Mouse (Mus musculus) stomach, adult 2 months (tissue): ENCODE measurements around the gene Sub1. TPM values are rescaled to one million over a fixed set of nuclear protein-coding genes. Genes with fewer than 3 reads are reported as not detected.

Experiments used
- polyA plus RNA-seq: library from polyadenylated mRNA; depleted of rRNA; stranded (reverse); fragments of >200 nt; gene quantifications from 2 replicates; pipeline ENCODE4 v1.2.3, GENCODE M21; 2012; rRNA removed

Gene Sub1
- polyA plus RNA-seq: 0.16 and 0.24 TPM in 2 replicates

GRCm38 (mm10) chr15:11996883-11997282, at the start of gene Sub1:
Sub1 (minus strand) TSS chr15:11996983.

Other genes starting within 250 kb of the Sub1 start
- gene Npr3, start 89.7 kb downstream of the Sub1 start, polyA plus RNA-seq: 0.19 and 0.45 TPM in 2 replicates
- 45.3 and 66.4 TPM in 2 replicates for gene Zfr, start 120.8 kb upstream of the Sub1 start, polyA plus RNA-seq
- 7.7 and 9.1 TPM in 2 replicates for gene Mtmr12, start 208.0 kb upstream of the Sub1 start, polyA plus RNA-seq